Mouse (Mus musculus) hindbrain, embryonic 16.5 days (tissue): ENCODE measurements at regions not wholly inside any gene's neighbourhood (a gene's known extent, or its start where the extent isn't known, plus 50 kb on each side); places are given as distances from the start of the nearest gene placed in this dataset.

Source experiments
- ATAC-seq: fragments of 200-750 bp; cut with Nextera tagmentation; 2 replicates; pipeline ENCODE4 v1.8.0; 2017; ENCODE audit warnings: moderate TSS enrichment, moderate library complexity
- H3K27ac ChIP-seq: fragments of 300-500 bp; sonication (generic); 2 replicates; pipeline ENCODE4 v1.5.1; 2014; ENCODE audit warnings: low read depth, mild to moderate bottlenecking, control low read depth, low read length, moderate library complexity
- H3K27me3 ChIP-seq: fragments of 300-500 bp; sonication (generic); replicated peaks from 2 replicates; pipeline ENCODE4 v1.6.1; 2014; ENCODE audit warnings: low read length; ENCODE audit not compliant: control insufficient read depth, insufficient read depth
- H3K36me3 ChIP-seq: fragments of 300-500 bp; sonication (generic); 2 replicates; pipeline ENCODE4 v1.6.1; 2014; ENCODE audit warnings: mild to moderate bottlenecking, low read length, moderate library complexity, mixed read lengths; ENCODE audit not compliant: control insufficient read depth, insufficient read depth
- H3K4me1 ChIP-seq: fragments of 300-500 bp; sonication (generic); 2 replicates; pipeline ENCODE4 v1.6.1; 2014; ENCODE audit warnings: low read depth, low read length; ENCODE audit not compliant: control insufficient read depth, insufficient read depth
- H3K4me2 ChIP-seq: fragments of 300-500 bp; sonication (generic); 2 replicates; pipeline ENCODE4 v1.6.1; 2014; ENCODE audit warnings: mild to moderate bottlenecking, low read length, control low read depth, moderate library complexity
- H3K4me3 ChIP-seq: fragments of 300-500 bp; sonication (generic); 2 replicates; pipeline ENCODE4 v1.5.1; 2014; ENCODE audit warnings: mild to moderate bottlenecking, low read length, control low read depth, moderate library complexity
- H3K9ac ChIP-seq: fragments of 300-500 bp; sonication (generic); 2 replicates; pipeline ENCODE4 v1.6.1; 2014; ENCODE audit warnings: low read depth, mild to moderate bottlenecking, control low read depth, low read length, moderate library complexity
- H3K9me3 ChIP-seq: fragments of 300-500 bp; sonication (generic); 2 replicates; pipeline ENCODE4 v1.6.1; 2014; ENCODE audit warnings: mild to moderate bottlenecking, low read length, moderate library complexity; ENCODE audit not compliant: control insufficient read depth
- WGBS: fragments of 180-500 bp; shearing (Covaris S2); extraction: QIAGEN DNeasy Blood & Tissue Kit; methylation state at CpG from one replicate; pipeline ENCODE4 v1.1.7; 2014; 5-methylcytosine and 5-hydroxymethylcytosine counted together

- no peaks in the 10 kb centered on the region for H3K4me1 ChIP-seq
- no peak for ATAC-seq
- 76% methylated on average over 4 of the region's 4 CpGs for WGBS
- H3K27ac ChIP-seq = no peak overlapping the region
- H3K36me3 ChIP-seq = no peaks in the 10 kb centered on the region
- H3K4me2 ChIP-seq = no peak overlapping the region
- no peak overlapping the region for H3K9ac ChIP-seq
- H3K4me3 ChIP-seq = no peak overlapping the region
- H3K27me3 ChIP-seq = no peaks in the 10 kb centered on the region
- H3K9me3 ChIP-seq = no peaks in the 10 kb centered on the region
Observed at GRCm38 (mm10) chr9:34143131-34143795, 342.4 kb upstream of the Kirrel3 start.

- Histone ChIP-seq H3K9ac (no peak overlapping the region), H3K27me3 (no peaks in the 10 kb centered on the region), H3K9me3 (no peaks in the 10 kb centered on the region), H3K36me3 (no peaks in the 10 kb centered on the region), H3K4me1 (peaks cover 7% of the 10 kb centered on the region; the same call in 1 of the 2 replicates), H3K27ac (no peak overlapping the region), H3K4me3 (no peak overlapping the region), H3K4me2 (no peak overlapping the region)
- WGBS = 55% methylated on average over 11 of the region's 11 CpGs
- peak; percentile 65; the same call in 1 of the 2 replicates for ATAC-seq
Observed at GRCm38 (mm10) chr9:34155240-34156019, 330.3 kb upstream of the Kirrel3 start.

GRCm38 (mm10) chr9:34156581-34156980 is 329.1 kb upstream of the Kirrel3 start:
- Histone ChIP-seq H3K27ac (no peak overlapping the region), H3K4me2 (no peak overlapping the region), H3K9ac (no peak overlapping the region), H3K4me3 (no peak overlapping the region), H3K9me3 (no peaks in the 10 kb centered on the region), H3K27me3 (no peaks in the 10 kb centered on the region), H3K4me1 (peaks cover 7% of the 10 kb centered on the region; the same call in 1 of the 2 replicates), H3K36me3 (no peaks in the 10 kb centered on the region)
- no peak for ATAC-seq
- WGBS = 50% methylated on average over 3 of the region's 3 CpGs

- Histone ChIP-seq H3K27ac (no peak overlapping the region), H3K9me3 (no peaks in the 10 kb centered on the region), H3K27me3 (no peaks in the 10 kb centered on the region), H3K36me3 (no peaks in the 10 kb centered on the region), H3K4me3 (no peak overlapping the region), H3K9ac (no peak overlapping the region), H3K4me2 (no peak overlapping the region), H3K4me1 (no peaks in the 10 kb centered on the region)
- ATAC-seq = no peak
- 59% methylated on average over 3 of the region's 3 CpGs for WGBS
Observed at GRCm38 (mm10) chr9:34161119-34161518, 324.6 kb upstream of the Kirrel3 start.

GRCm38 (mm10) chr9:34186314-34186713 is 299.4 kb upstream of the Kirrel3 start:
- ATAC-seq = no peak
- Histone ChIP-seq H3K9me3 (no peaks in the 10 kb centered on the region), H3K4me3 (no peak overlapping the region), H3K36me3 (no peaks in the 10 kb centered on the region), H3K9ac (no peak overlapping the region), H3K27ac (no peak overlapping the region), H3K27me3 (no peaks in the 10 kb centered on the region), H3K4me1 (no peaks in the 10 kb centered on the region), H3K4me2 (no peak overlapping the region)
- 87% methylated on average over 4 of the region's 4 CpGs for WGBS

- Histone ChIP-seq H3K27ac (no peak overlapping the region), H3K9me3 (no peaks in the 10 kb centered on the region), H3K4me2 (no peak overlapping the region), H3K4me3 (no peak overlapping the region), H3K4me1 (no peaks in the 10 kb centered on the region), H3K27me3 (no peaks in the 10 kb centered on the region), H3K9ac (no peak overlapping the region), H3K36me3 (no peaks in the 10 kb centered on the region)
- ATAC-seq = no peak
Observed at GRCm38 (mm10) chr9:34192542-34192941, 293.2 kb upstream of the Kirrel3 start.

GRCm38 (mm10) chr9:34202122-34202941 is 283.4 kb upstream of the Kirrel3 start:
- H3K4me3 ChIP-seq = no peak overlapping the region
- H3K9ac ChIP-seq = no peak overlapping the region
- no peaks in the 10 kb centered on the region for H3K9me3 ChIP-seq
- 29% methylated on average over 13 of the region's 13 CpGs for WGBS
- peak overlapping the region; percentile 11; the same call in 1 of the 2 replicates for H3K27ac ChIP-seq
- H3K4me2 ChIP-seq = peak overlapping the region; percentile 20; the same call in 1 of the 2 replicates
- H3K27me3 ChIP-seq = no peaks in the 10 kb centered on the region
- H3K36me3 ChIP-seq = no peaks in the 10 kb centered on the region
- ATAC-seq = peak; percentile 81
- peaks cover 15% of the 10 kb centered on the region for H3K4me1 ChIP-seq

GRCm38 (mm10) chr9:34202942-34203551 is 282.6 kb upstream of the Kirrel3 start:
- H3K4me2 ChIP-seq = peak overlapping the region; percentile 20; the same call in 1 of the 2 replicates
- no peaks in the 10 kb centered on the region for H3K36me3 ChIP-seq
- 14% methylated on average over 11 of the region's 11 CpGs for WGBS
- peaks cover 15% of the 10 kb centered on the region for H3K4me1 ChIP-seq
- H3K4me3 ChIP-seq = no peak overlapping the region
- no peaks in the 10 kb centered on the region for H3K9me3 ChIP-seq
- H3K27me3 ChIP-seq = no peaks in the 10 kb centered on the region
- H3K27ac ChIP-seq = peak overlapping the region; percentile 55
- H3K9ac ChIP-seq = no peak overlapping the region
- peak; percentile 17; the same call in 1 of the 2 replicates for ATAC-seq
